Mouse (Mus musculus) myocyte (in vitro differentiated cells): Measurements from ENCODE around the gene Prrg2. TPM values are rescaled to one million over a fixed set of nuclear protein-coding genes. Genes with fewer than 3 reads are reported as not detected.

ENCODE experiments used
- H3K27me3 ChIP-seq: one replicate; pipeline ENCODE4 v1.6.1; 2011; ENCODE audit not compliant: control insufficient read depth, insufficient read depth, insufficient read length
- H3K36me3 ChIP-seq: one replicate; pipeline ENCODE4 v1.6.1; 2011; ENCODE audit not compliant: control insufficient read depth, insufficient read depth
- H3K4me2 ChIP-seq: one replicate; pipeline ENCODE4 v1.6.1; 2011; ENCODE audit warnings: low read depth, control low read depth
- H3K4me3 ChIP-seq: one replicate; pipeline ENCODE4 v1.5.1; 2011; ENCODE audit warnings: mild to moderate bottlenecking, control low read depth, moderate library complexity
- H3K79me2 ChIP-seq: one replicate; pipeline ENCODE4 v1.6.1; 2011; ENCODE audit not compliant: control insufficient read depth, insufficient read depth
- H3ac ChIP-seq: one replicate; pipeline ENCODE4 v1.6.1; 2011; ENCODE audit not compliant: control insufficient read depth, insufficient read length
- CEBPB ChIP-seq: IDR thresholded peaks from 2 replicates; pipeline ENCODE4 v1.6.1; 2011; ENCODE audit warnings: mild to moderate bottlenecking, moderate library complexity; ENCODE audit not compliant: poor library complexity, insufficient read depth, severe bottlenecking
- E2F4 ChIP-seq: IDR thresholded peaks from one replicate; pipeline ENCODE4 v1.6.1; 2011; ENCODE audit warnings: mild to moderate bottlenecking, control low read depth, moderate library complexity; ENCODE audit not compliant: insufficient read depth
- MAX ChIP-seq: IDR thresholded peaks from one replicate; pipeline ENCODE4 v1.6.1; 2011; ENCODE audit warnings: low read depth, mild to moderate bottlenecking, control low read depth
- MYOD1 ChIP-seq, 3 experiments: IDR thresholded peaks; one replicate each; pipeline ENCODE4 v1.6.1; 2011; ENCODE audit warnings: control low read depth in 2 of 3, low read depth in 2 of 3, mild to moderate bottlenecking in 2 of 3, moderate library complexity in 1 of 3; ENCODE audit not compliant: insufficient read length in 2 of 3, control insufficient read depth in 1 of 3
- MYOG ChIP-seq, 3 experiments: IDR thresholded peaks; one replicate each; pipeline ENCODE4 v1.6.1; 2011; ENCODE audit warnings: control low read depth in 2 of 3, low read depth in 2 of 3, mild to moderate bottlenecking in 2 of 3; ENCODE audit not compliant: insufficient read length in 2 of 3, control insufficient read depth in 1 of 3, insufficient read depth in 1 of 3
- POLR2A ChIP-seq: IDR thresholded peaks from one replicate; pipeline ENCODE4 v1.6.1; 2011; ENCODE audit warnings: low read depth, mild to moderate bottlenecking, control low read depth, moderate library complexity; ENCODE audit not compliant: insufficient read length
- POLR2AphosphoS2 ChIP-seq: IDR thresholded peaks from one replicate; pipeline ENCODE4 v1.6.1; 2011; ENCODE audit warnings: low read depth, control low read depth; ENCODE audit not compliant: insufficient read length
- REST ChIP-seq: IDR thresholded peaks from one replicate; pipeline ENCODE4 v1.6.1; 2011; ENCODE audit warnings: mild to moderate bottlenecking, control low read depth, moderate library complexity; ENCODE audit not compliant: insufficient read depth, insufficient read length
- SRF ChIP-seq: IDR thresholded peaks from one replicate; pipeline ENCODE4 v1.6.1; 2011; ENCODE audit warnings: low read depth; ENCODE audit not compliant: control insufficient read depth, insufficient read length
- TCF12 ChIP-seq: IDR thresholded peaks from one replicate; pipeline ENCODE4 v1.6.1; 2011; ENCODE audit warnings: mild to moderate bottlenecking, control low read depth; ENCODE audit not compliant: poor library complexity, insufficient read depth, severe bottlenecking
- TCF3 ChIP-seq: IDR thresholded peaks from one replicate; pipeline ENCODE4 v1.6.1; 2011; ENCODE audit warnings: low read depth, control low read depth; ENCODE audit not compliant: insufficient read length
- USF1 ChIP-seq: IDR thresholded peaks from one replicate; pipeline ENCODE4 v1.6.1; 2011; ENCODE audit warnings: low read depth, mild to moderate bottlenecking, control low read depth, moderate library complexity
- polyA plus RNA-seq: library from polyadenylated mRNA; unstranded; fragments of >200 nt; fragmentation: generic; extraction: Trizol; gene quantifications from one replicate; pipeline ENCODE4 v1.2.1, GENCODE M21; 2012; ENCODE audit warnings: missing spikeins

Prrg2 gene
- polyA plus RNA-seq, 1 experiment = 12.9 TPM

DNA sequence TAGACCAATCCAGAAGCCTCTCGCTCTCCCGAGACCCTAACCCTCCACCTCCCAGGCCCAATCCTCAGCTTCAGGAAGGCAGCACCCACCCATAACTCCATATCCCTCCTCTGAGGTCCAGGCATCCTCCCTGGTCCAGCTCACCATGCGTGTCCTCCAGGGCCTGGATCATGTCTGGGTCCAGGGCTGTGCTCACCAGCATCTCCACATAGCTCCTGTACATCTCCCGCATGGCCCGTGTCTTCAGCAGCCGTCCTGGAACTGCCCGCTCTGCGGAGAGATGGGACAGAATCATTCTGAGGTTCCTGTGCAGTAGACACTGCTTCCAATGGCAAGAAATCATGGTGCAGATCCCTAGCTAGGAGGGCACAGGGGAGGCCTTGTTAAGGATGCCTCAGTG, 31.6 kb downstream of the Prrg2 start:
- Histone ChIP-seq H3K4me3 (no peak overlapping the region), H3ac (no peak overlapping the region), H3K79me2 (no peaks in the 10 kb centered on the region), H3K36me3 (peaks cover 3% of the 10 kb centered on the region), H3K27me3 (no peaks in the 10 kb centered on the region), H3K4me2 (no peak overlapping the region)
- no peak for TF ChIP-seq USF1

DNA sequence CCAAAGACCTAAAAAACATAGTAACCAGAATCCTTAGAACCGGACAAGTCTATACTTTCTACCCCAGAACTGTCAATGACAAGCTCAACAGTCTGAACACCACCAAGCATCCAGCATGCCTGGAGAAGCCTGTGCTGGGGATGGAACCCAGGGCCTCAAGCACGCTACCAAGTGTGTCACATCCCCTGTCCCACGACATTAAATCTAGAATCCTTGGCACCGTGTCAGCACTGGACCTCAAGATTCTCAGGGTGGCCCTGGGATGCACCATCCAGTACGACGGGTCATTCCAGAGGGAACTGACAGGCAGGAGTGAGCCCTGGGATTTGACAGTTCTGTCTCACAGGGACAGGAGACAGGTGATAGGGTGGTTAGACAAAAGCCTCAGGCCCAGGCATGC, 32.5 kb downstream of the Prrg2 start:
- H3ac ChIP-seq = no peak overlapping the region
- no peak for TF ChIP-seq MYOD1 (IDR thresholded peaks at IDR 0.05; ENCODE audit: control insufficient read depth in 1 of 3, insufficient read length in 2 of 3, low read depth in 2 of 3)
- TF ChIP-seq POLR2AphosphoS2 = no peak
- TF ChIP-seq REST = no peak
- TF ChIP-seq MYOG (IDR thresholded peaks at IDR 0.05; ENCODE audit: control insufficient read depth in 1 of 3, insufficient read depth in 1 of 3, insufficient read length in 2 of 3, low read depth in 2 of 3) = no peak
- no peak for TF ChIP-seq CEBPB
- no peak for TF ChIP-seq TCF12
- TF ChIP-seq USF1 = no peak
- no peak for TF ChIP-seq MAX
- TF ChIP-seq SRF = no peak
- TF ChIP-seq E2F4 = no peak
- no peak for TF ChIP-seq POLR2A
- H3K36me3 ChIP-seq = peaks cover 2% of the 10 kb centered on the region
- no peak overlapping the region for H3K4me2 ChIP-seq
- no peaks in the 10 kb centered on the region for H3K79me2 ChIP-seq
- no peaks in the 10 kb centered on the region for H3K27me3 ChIP-seq
- H3K4me3 ChIP-seq = no peak overlapping the region

DNA sequence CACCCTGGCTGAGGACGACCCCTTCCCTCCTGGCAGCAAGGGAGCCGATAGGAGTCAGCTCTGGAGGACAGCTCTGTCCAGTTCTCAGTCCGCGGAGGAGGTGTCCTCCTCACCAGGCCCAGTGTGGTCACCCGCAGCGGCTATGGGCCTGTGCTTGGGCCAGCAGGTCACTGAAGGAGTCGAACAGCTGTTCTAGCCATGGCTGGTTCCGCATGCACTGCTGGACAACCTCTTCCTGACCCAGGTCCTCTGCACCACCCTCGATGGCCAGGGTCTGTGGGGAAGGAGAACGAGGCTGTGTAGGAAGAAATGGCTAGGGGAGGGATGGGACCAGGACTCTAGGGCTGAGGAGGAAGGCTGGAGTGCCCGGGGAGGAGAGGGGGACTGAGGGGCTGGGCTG, 34.1 kb downstream of the Prrg2 start:
- Histone ChIP-seq H3ac (no peak overlapping the region), H3K27me3 (no peaks in the 10 kb centered on the region), H3K4me2 (no peak overlapping the region), H3K4me3 (no peak overlapping the region), H3K36me3 (no peaks in the 10 kb centered on the region), H3K79me2 (no peaks in the 10 kb centered on the region)
- peak in 1 of 3 experiments; percentile 31 for TF ChIP-seq MYOG (IDR thresholded peaks at IDR 0.05; ENCODE audit: control insufficient read depth in 1 of 3, insufficient read depth in 1 of 3, insufficient read length in 2 of 3, low read depth in 2 of 3)
- no peak for TF ChIP-seq POLR2AphosphoS2
- peak in 1 of 3 experiments; percentile 49 for TF ChIP-seq MYOD1 (IDR thresholded peaks at IDR 0.05; ENCODE audit: control insufficient read depth in 1 of 3, insufficient read length in 2 of 3, low read depth in 2 of 3)

DNA sequence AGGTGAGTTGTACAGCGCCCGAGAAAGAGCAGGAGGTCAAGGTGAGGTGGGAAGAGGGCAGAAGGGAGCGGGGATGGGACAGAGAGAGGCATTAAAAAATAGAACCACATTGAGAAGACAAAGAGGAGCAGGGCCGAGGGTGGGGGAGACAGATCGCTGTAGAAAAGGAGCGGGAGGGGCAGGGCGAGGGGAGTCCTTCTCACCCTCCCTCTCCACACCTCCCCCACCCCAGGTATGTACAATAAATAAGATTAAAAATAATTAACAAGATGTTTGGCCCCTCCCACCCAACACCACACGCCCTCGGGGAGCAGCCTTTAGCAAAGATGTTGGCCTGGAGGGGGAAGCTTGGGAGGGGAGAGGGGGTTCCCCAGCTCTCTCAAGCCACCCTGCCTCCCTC, 34.7 kb downstream of the Prrg2 start:
- Histone ChIP-seq H3ac (no peak overlapping the region), H3K27me3 (no peaks in the 10 kb centered on the region), H3K4me3 (no peak overlapping the region), H3K4me2 (no peak overlapping the region), H3K79me2 (no peaks in the 10 kb centered on the region), H3K36me3 (no peaks in the 10 kb centered on the region)
- no peak for TF ChIP-seq USF1
- TF ChIP-seq MYOG (IDR thresholded peaks at IDR 0.05; ENCODE audit: control insufficient read depth in 1 of 3, insufficient read depth in 1 of 3, insufficient read length in 2 of 3, low read depth in 2 of 3) = no peak
- TF ChIP-seq REST = no peak
- TF ChIP-seq SRF = no peak
- no peak for TF ChIP-seq POLR2A
- no peak for TF ChIP-seq MYOD1 (IDR thresholded peaks at IDR 0.05; ENCODE audit: control insufficient read depth in 1 of 3, insufficient read length in 2 of 3, low read depth in 2 of 3)
- TF ChIP-seq TCF3 = no peak
- no peak for TF ChIP-seq E2F4
- TF ChIP-seq CEBPB = no peak
- no peak for TF ChIP-seq POLR2AphosphoS2
- TF ChIP-seq TCF12 = no peak
- no peak for TF ChIP-seq MAX

DNA sequence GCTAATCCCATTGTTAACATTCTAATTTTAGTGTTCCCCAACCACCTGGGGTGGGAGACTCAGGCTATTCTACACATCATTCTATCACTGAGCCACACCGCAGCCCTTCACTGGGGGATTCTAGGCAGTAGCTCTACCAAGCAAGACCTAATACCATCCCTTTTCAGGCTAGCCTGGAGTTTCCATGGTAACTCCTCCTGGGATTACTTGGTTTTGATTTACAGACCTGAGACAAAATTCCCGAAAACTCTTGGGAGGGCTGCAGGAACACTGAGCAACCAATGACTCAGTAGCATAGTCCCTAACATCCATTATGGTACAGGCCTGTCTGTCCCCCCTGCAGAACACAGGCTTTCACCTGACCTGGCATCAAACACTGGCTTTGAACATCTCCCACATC, 36.2 kb downstream of the Prrg2 start:
- TF ChIP-seq MYOD1 (IDR thresholded peaks at IDR 0.05; ENCODE audit: control insufficient read depth in 1 of 3, insufficient read length in 2 of 3, low read depth in 2 of 3) (no peak), SRF (no peak), TCF3 (no peak), POLR2AphosphoS2 (no peak), MYOG (IDR thresholded peaks at IDR 0.05; ENCODE audit: control insufficient read depth in 1 of 3, insufficient read depth in 1 of 3, insufficient read length in 2 of 3, low read depth in 2 of 3) (no peak), TCF12 (no peak), POLR2A (no peak), MAX (no peak)
- Histone ChIP-seq H3K36me3 (peaks cover 2% of the 10 kb centered on the region), H3K79me2 (no peaks in the 10 kb centered on the region), H3K4me3 (no peak overlapping the region), H3K27me3 (no peaks in the 10 kb centered on the region), H3K4me2 (no peak overlapping the region), H3ac (no peak overlapping the region)

DNA sequence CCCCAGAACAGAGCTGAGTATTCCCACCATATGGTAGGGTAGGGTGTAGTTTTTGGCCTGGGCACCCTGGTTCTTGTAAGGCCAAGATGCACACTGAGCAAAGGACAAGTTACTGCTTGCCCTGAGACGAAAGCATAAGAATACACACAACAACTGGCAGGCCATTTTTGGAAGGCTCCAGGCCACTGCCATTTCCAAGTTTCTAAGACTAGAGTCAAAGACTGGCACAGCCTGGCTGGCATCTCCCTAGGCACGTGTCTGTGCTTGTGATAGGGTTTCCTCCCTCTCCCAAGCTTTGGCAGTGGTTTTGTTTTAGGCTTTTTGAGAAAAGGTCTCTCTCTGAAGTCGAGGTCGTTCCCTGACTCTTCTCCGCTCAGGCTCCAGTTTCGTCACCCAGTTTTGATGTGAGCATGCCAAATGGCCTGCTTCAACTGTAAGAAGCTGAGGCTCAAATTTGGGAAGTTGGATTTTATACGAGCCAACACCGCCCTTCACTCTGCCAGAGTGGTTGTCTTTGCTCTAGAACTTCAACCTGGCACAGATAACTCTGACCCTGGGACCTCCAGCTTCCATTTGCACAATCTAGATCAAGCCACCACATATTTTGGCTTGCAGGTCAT, 36.8 kb downstream of the Prrg2 start:
- TF ChIP-seq CEBPB (no peak), POLR2AphosphoS2 (no peak), MYOD1 (IDR thresholded peaks at IDR 0.05; ENCODE audit: control insufficient read depth in 1 of 3, insufficient read length in 2 of 3, low read depth in 2 of 3) (no peak)
- Histone ChIP-seq H3ac (no peak overlapping the region), H3K4me3 (no peak overlapping the region), H3K27me3 (no peaks in the 10 kb centered on the region), H3K4me2 (no peak overlapping the region), H3K36me3 (peaks cover 5% of the 10 kb centered on the region), H3K79me2 (no peaks in the 10 kb centered on the region)
